Mouse (Mus musculus): ENCODE measurements around the gene Jup. TPM values are rescaled to one million over a fixed set of nuclear protein-coding genes. Genes with fewer than 3 reads are reported as not detected.

Gene Jup
- polyA plus RNA-seq, 1 experiment: 9.4 TPM

DNA sequence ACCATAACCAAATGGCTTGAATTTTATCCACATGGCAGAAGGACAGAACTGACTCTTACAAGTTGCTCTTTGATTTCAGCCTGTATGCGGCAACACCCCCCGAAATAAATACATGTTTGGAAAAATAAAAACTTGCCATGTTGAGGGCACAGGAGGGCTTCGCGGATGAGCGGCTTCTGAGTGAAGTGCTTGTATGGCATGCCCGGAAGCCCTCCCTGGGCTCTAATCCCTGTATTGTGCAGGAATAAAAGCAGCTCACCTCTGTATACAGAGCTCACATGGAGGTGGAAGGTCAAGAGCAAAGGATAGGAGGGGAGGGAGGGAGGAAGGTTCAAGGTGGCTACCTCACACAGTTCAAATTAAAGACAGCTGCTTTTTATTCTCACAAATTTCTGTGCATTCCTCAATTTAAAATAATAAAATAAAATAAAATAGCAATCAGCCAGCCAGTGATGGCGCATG, 5.6 kb downstream of the Jup start:
- Histone ChIP-seq H3K9me3 (peaks cover 4% of the 10 kb centered on the region; the same call in 1 of the 2 replicates), H3K4me3 (replicated peaks) (no peak overlapping the region), H3K4me1 (peaks cover 49% of the 10 kb centered on the region), H3K36me3 (replicated peaks; ENCODE audit: low read length) (no peaks in the 10 kb centered on the region), H3K27me3 (replicated peaks) (peaks cover 83% of the 10 kb centered on the region)
- no peak for TF ChIP-seq GATA1 (IDR thresholded peaks at IDR 0.05; ENCODE audit: borderline replicate concordance, low read length)
- TF ChIP-seq FLI1 (IDR thresholded peaks at IDR 0.05; ENCODE audit: low read length): no peak

DNA sequence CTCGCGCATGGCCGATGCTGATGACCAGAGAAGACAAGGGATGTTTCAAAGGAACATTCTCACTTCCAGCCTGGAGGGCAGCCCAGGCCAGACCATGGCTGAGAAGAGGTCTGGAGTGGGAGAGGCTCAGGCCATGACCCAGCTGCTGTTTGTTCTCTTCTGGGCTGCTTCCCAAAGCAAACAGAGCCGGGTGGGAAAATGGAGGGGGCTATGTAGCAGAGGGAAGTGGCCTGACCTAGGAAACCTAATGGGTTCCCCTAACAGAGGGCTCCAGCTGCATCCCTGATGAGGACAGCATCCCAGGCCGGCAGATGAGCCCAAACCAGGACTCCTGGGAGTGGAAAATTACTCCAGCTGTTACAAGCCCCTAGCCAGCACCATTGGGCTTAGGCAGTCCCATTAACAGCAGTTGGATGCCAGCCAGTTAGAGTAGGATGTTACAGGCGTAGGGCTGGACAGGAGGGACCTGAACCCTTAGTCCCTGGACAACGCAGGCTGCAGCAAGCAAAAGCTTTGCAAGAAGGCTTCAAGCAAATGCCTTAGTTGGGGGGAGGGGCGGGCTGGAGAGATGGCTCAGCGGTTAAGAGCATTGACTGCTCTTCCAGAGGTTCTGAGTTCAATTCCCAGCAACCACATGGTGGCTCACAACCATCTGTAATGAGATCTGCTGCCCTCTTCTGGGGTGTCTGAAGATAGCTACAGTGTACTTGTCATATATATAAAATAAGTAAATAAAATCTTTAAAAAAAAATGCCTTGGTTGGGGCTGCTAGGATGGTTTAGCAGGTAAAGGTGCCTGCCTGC, 6.3 kb downstream of the Jup start:
- H3K4me1 ChIP-seq: peaks cover 46% of the 10 kb centered on the region
- peaks cover 4% of the 10 kb centered on the region; the same call in 1 of the 2 replicates for H3K9me3 ChIP-seq
- no peak for TF ChIP-seq FLI1 (IDR thresholded peaks at IDR 0.05; ENCODE audit: low read length)
- no peak for TF ChIP-seq GATA1 (IDR thresholded peaks at IDR 0.05; ENCODE audit: borderline replicate concordance, low read length)
- H3K4me3 ChIP-seq (replicated peaks): no peak overlapping the region
- no peaks in the 10 kb centered on the region for H3K36me3 ChIP-seq (replicated peaks; ENCODE audit: low read length)
- peaks cover 83% of the 10 kb centered on the region for H3K27me3 ChIP-seq (replicated peaks)

DNA sequence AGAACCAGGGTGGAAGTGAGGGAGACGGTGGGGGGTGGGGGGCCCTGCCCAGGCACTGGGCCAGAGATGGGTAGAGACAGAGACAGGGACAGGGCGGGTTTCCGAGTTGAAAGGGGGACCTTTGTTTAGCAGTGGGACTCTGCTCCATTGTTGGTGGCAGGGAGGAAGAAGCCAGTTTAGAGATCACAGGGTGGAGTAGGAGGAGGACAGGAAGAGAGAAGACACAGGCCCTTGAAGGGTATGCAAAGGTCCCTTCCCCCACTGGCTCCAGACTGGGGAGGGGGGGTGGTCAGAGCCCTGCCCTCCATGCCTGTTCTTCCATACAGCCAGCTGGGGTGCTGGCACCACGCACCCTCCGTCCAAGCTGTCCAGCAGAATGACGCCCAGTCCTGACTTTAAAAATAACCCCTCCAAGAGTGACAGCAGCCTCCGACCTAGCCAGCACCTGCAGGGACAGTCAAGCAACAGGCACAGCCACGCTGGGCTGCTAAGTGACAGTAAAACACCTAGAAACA, 7.6 kb downstream of the Jup start:
- Histone ChIP-seq H3K4me1 (peaks cover 34% of the 10 kb centered on the region), H3K27me3 (replicated peaks) (peaks cover 77% of the 10 kb centered on the region), H3K4me3 (replicated peaks) (no peak overlapping the region), H3K36me3 (replicated peaks; ENCODE audit: low read length) (no peaks in the 10 kb centered on the region), H3K9me3 (peaks cover 4% of the 10 kb centered on the region; the same call in 1 of the 2 replicates)
- TF ChIP-seq GATA1 (IDR thresholded peaks at IDR 0.05; ENCODE audit: borderline replicate concordance, low read length) (no peak), FLI1 (IDR thresholded peaks at IDR 0.05; ENCODE audit: low read length) (no peak)

DNA sequence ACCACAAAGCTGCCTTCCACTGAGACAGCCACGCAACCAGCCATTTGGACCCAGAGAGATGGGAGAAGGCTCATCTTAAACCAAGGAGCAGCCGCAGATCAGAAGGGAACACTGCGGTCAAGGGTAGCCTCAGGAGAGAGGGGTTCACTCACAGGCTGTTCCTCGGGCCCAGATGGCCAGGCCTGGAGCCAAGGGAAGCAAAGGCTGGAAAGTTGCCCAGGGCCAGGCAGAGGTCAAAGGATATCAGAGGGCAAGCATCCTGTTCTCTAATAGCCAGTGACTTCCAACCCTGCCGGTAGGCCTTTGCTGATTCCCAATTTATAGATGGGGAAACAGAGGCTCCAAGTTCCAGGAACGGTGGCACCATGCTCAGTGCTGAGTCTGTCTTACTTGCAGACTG, 9.0 kb downstream of the Jup start:
- no peak for TF ChIP-seq FLI1 (IDR thresholded peaks at IDR 0.05; ENCODE audit: low read length)
- TF ChIP-seq GATA1 (IDR thresholded peaks at IDR 0.05; ENCODE audit: borderline replicate concordance, low read length): no peak
- Histone ChIP-seq H3K27me3 (replicated peaks) (peaks cover 67% of the 10 kb centered on the region), H3K4me3 (replicated peaks) (no peak overlapping the region), H3K4me1 (peaks cover 23% of the 10 kb centered on the region), H3K9me3 (peaks cover 4% of the 10 kb centered on the region; the same call in 1 of the 2 replicates), H3K36me3 (replicated peaks; ENCODE audit: low read length) (no peaks in the 10 kb centered on the region)

DNA sequence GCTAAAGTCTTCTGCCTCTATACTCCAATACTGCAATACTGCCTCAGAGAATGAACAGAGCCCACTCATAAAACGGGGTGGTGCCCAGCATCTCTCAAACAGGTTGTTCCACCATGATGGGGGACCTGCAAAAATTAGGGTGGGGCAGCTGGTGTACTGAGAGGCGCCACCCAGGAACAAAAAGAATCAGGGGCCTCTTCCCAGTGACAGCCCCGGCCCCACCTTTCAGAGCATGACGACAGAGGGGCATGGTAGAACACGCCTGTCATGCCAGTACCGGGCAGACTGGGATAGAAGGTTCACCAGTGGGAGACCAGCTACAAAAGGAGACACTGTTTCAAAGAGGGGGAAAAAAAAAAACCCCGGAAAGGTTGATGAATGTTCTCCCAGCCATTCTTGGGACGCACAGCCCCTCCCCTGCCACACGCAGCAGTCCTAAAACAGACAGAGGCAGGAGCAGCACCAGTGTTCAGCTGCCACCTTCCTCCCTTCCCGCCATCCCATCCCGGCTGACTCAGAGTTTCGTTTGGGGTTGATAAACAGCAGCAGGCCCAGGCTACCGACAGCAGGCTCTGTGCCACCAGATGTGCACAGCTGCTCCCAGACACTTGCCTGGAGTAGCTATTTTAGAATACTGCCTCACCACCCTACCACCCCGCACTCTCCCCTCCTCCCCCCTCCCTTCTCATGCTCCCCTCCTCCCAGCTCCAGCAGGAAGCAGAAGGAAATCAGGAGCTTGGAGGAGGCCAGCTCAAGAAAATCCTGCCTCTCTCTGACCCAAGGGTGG, 9.8 kb downstream of the Jup start:
- no peaks in the 10 kb centered on the region for H3K36me3 ChIP-seq (replicated peaks; ENCODE audit: low read length)
- H3K9me3 ChIP-seq: peaks cover 4% of the 10 kb centered on the region; the same call in 1 of the 2 replicates
- peaks cover 66% of the 10 kb centered on the region for H3K27me3 ChIP-seq (replicated peaks)
- TF ChIP-seq GATA1 (IDR thresholded peaks at IDR 0.05; ENCODE audit: borderline replicate concordance, low read length) (no peak), FLI1 (IDR thresholded peaks at IDR 0.05; ENCODE audit: low read length) (no peak)
- H3K4me3 ChIP-seq (replicated peaks): peak overlapping the region; percentile 28
- H3K4me1 ChIP-seq: peaks cover 26% of the 10 kb centered on the region

DNA sequence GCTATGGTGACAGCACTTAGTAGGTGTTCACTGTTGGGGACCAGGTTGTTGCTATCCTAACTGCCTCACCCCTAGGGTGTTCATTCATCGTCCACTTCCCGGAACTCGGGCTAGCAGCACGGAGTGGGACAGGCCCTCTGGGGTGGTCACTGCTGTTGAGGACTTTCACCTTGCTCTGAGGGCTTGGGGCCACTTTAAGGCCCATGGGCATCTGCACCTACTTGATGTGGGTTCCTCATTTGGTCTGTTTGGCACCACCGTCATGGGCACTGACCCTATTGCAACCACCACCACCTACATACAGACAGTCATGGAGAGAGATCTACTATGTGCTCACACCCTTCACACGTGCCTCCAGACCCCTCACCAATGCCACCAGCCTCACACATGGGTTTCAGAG, 10.5 kb downstream of the Jup start:
- Histone ChIP-seq H3K36me3 (replicated peaks; ENCODE audit: low read length) (no peaks in the 10 kb centered on the region), H3K27me3 (replicated peaks) (peaks cover 61% of the 10 kb centered on the region), H3K4me3 (replicated peaks) (no peak overlapping the region), H3K9me3 (peaks cover 4% of the 10 kb centered on the region; the same call in 1 of the 2 replicates), H3K4me1 (peaks cover 32% of the 10 kb centered on the region)
- TF ChIP-seq GATA1 (IDR thresholded peaks at IDR 0.05; ENCODE audit: borderline replicate concordance, low read length) (no peak), FLI1 (IDR thresholded peaks at IDR 0.05; ENCODE audit: low read length) (no peak)

DNA sequence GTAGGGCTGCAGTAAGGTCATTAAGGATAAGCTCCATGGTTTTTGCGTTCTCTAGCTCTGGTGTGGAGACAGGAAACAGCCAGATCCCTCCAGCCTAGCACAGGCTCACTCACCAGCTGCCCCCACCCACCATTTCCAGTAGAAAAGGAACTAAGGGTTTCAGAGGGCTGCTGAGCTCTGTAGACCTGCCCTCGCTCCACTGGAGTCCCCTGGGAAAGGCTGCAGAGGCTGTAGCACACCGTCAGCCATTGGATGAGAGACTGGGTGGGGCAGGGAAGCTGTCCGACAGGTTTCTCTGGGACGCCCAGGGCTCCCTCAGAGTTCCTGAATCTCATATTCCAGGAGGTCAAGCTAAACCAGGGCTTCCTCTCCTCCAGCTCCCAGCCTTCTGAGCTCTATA, 11.0 kb downstream of the Jup start:
- Histone ChIP-seq H3K27me3 (replicated peaks) (peaks cover 64% of the 10 kb centered on the region), H3K36me3 (replicated peaks; ENCODE audit: low read length) (no peaks in the 10 kb centered on the region), H3K9me3 (peaks cover 4% of the 10 kb centered on the region; the same call in 1 of the 2 replicates), H3K4me3 (replicated peaks) (no peak overlapping the region), H3K4me1 (peaks cover 32% of the 10 kb centered on the region)
- TF ChIP-seq GATA1 (IDR thresholded peaks at IDR 0.05; ENCODE audit: borderline replicate concordance, low read length) (no peak), FLI1 (IDR thresholded peaks at IDR 0.05; ENCODE audit: low read length) (no peak)

DNA sequence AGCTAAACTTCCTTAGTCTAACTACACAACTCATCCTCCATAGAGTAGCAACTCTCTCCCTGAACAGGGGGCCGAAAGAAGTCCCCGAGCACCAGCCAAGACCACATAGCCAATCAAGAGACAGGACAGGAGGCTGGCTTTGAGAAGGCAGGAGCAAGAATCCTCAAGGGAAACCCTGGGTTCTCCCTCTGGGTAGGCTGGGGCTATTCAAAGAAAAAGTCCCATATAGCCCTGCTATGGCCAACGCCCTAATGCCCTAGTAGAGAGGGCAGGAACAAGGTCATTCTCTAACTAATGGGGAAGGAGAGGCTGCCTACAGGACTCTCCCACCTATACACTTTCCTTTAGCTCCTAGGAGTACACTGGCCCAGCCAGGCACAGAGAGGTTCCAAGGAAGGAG, 12.5 kb downstream of the Jup start:
- H3K4me3 ChIP-seq (replicated peaks): no peak overlapping the region
- no peaks in the 10 kb centered on the region for H3K9me3 ChIP-seq
- H3K4me1 ChIP-seq: peaks cover 29% of the 10 kb centered on the region
- TF ChIP-seq GATA1 (IDR thresholded peaks at IDR 0.05; ENCODE audit: borderline replicate concordance, low read length) (no peak), FLI1 (IDR thresholded peaks at IDR 0.05; ENCODE audit: low read length) (no peak)
- H3K27me3 ChIP-seq (replicated peaks): peaks cover 53% of the 10 kb centered on the region
- H3K36me3 ChIP-seq (replicated peaks; ENCODE audit: low read length): no peaks in the 10 kb centered on the region

DNA sequence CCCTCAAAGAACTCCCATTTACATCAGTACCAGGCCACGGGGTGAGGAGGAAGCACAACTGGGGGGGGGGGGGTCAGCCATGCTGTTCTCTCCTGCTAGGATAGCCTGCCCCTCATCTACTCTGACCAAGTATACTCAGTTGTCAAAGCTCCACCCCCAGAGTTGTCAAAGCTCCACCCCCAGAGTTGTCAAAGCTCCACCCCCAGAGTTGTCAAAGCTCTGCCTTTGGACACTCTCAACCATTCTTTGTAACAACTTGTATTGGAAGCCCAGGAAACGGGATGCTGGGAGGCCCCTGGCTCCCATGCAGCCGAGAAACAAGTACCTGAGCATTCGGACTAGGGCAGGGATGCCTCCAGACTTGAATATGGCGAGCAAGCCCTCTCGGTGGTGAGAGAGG, 14.9 kb downstream of the Jup start:
- TF ChIP-seq FLI1 (IDR thresholded peaks at IDR 0.05; ENCODE audit: low read length) (no peak), GATA1 (IDR thresholded peaks at IDR 0.05; ENCODE audit: borderline replicate concordance, low read length) (no peak)

More for the DNA sequence above, 14.9 kb downstream of the Jup start:
- peaks cover 3% of the 10 kb centered on the region for H3K36me3 ChIP-seq (replicated peaks; ENCODE audit: low read length)
- peaks cover 50% of the 10 kb centered on the region for H3K27me3 ChIP-seq (replicated peaks)
- H3K9me3 ChIP-seq: no peaks in the 10 kb centered on the region
- no peak overlapping the region for H3K4me3 ChIP-seq (replicated peaks)
- peaks cover 18% of the 10 kb centered on the region for H3K4me1 ChIP-seq
